Mouse (Mus musculus) T-helper 2 cell (primary cell): ENCODE data around the gene Socs3.

Experiments used
- in situ Hi-C: fragments of 300-600 bp; cut with MboI, MseI; formaldehyde crosslinking; loops from one replicate; pipeline ENCODE4 v1.15.1; 2025; ENCODE audit warnings: high pct_unique_total_duplicates

Gene Socs3

DNA sequence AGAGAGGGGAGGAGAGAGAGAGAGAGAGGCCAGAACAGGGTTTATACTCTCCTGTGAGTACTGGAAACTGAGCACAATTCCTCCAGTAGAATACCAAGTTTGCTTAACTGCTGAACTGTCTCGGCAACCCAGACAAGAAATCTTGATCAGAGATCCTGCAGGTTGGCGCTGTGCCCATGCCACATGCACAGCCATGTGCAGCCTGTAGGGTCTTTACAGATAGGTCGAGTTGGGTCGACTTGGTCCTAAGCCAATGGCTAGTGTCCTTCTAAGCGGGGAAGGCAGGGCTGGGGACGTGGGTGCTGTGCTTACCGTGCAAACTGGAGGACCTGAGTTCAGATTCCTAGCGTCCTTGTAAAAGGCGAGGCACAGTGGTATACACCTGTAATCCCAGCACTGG, 15.0 kb downstream of the Socs3 start:
- in situ Hi-C loops, result no loop called here

DNA sequence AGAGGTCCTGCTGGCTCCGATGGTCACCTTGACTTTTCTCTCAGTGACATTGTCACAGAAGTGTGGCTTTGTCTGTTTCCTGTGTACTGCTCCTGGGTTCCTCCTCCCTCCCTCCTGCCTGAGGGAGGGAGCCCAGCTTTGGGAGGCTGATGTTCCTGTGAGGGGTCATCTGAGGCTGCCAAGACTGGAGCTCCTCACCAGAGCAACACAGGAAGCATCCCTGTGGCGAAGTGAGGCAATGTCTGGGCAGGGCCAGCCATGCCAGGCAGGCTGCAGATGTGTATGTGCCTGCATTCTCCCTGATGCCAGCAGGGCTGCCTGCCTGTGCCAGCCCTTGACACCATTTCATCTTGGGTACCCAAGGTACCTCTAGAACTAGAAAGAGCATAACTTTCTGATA, 15.8 kb downstream of the Socs3 start:
- in situ Hi-C loops, result no loop called here

DNA sequence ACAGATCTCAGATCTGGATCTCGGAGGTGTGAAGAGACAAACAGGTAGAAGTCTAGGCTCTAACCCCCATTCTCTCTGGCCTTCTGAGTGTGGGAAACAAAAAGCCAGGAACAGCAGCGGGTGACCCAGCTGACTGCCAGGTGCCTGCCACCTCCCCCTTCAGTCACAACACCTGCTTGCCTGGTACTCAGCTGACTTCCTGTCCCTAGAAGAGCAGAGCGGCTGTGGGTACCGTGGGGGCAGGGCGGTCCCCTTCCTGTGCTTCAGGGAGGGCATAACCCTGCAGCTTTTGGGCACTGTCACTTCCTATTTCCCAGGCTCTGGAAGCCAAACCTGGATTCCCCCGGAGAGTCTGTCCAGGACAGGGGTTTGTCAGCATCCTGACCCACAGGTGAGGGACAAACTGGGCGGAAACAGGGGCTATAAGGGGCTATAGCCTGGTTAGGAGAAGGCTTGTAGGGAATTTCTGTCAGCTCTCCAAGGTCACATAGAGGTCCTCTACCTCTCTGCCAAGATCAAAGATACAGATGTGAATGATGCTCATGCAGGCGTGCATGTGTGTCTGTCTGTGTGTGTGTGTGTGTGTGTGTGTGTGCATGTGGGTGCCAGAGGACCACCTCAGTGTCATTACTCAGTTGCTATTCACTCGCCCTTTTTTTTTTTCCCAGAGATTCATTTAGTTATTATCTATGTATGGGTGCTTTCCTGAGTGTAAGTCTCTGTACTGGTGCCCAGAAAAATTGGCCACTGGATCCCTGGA, 17.5 kb downstream of the Socs3 start:
- in situ Hi-C loops, result no loop called here

DNA sequence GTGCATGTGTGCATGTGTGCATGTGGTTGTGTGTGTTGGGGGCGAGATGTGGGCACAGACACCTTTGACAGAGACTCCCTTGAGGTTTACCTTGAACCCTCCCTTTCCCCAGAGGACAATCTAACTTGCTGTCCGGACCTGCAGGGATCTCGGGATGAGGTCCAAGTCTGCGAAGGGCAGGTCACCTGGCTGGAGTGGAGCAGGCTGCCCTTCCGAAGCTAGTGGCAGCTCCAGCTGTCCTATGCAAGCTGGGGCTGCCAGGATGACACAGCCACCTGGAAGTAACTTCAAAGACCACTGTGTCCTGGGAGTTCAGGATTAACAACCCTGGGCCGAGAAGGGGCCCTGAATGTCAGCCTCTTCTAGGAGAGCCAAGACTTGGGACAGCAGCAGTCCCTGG, 18.5 kb downstream of the Socs3 start:
- in situ Hi-C loops, result no loop called here

DNA sequence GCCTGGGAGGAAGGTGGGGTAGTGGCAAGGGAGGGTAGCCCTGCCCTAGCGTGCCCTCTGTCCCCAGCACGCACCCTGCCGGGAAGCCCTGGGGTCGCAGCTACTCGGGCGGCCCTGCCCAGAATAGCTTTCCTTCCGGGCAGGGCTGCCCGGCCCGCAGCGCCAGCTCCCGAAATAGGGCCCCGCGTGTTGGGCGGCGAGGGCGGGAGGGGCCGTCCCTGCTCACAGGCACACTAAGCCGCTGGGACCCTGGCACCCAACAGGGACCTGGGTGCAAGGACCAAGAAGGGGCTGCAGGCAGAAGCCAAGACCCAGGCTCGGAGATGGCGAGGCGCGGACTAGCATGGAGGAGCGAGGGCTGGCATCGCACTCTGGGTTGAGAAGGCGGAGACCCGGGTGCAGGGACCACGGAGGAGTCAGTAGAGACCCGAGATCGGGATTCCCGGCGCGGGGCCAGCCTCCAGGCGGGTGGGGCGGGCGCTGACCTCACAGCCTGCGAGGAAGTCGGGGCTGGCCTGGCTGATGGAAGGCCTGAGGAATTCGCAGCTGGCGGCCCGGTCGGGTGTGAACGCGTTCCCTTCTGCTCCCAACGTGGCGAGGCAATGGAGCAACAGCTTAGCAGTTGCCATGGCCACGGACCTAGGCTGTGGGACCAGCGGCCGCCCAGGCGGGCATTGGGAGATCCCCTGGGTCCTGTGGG, 20.3 kb downstream of the Socs3 start:
- in situ Hi-C loops, result no loop called here

DNA sequence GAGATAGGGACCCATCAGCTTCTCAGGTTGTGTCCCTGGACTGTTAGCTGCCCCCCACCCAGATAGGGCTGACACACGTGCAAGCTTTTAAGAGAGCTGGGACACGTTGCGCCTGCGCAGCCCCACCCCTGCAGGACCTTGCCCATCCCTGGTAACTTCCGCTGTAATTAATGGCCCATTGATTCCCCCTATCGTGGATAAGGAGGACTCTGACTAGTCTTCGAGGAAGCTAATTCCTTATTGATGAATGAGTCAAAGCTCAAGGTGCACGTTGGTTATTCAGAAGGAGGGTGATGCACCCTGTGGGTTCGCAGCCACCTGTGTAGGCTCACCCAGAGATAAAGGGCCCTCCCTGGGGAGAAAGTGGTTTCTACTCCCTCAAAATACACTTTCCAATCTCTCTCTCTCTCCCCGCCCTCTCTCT, 22.8 kb downstream of the Socs3 start:
- in situ Hi-C loops, result no loop called here

DNA sequence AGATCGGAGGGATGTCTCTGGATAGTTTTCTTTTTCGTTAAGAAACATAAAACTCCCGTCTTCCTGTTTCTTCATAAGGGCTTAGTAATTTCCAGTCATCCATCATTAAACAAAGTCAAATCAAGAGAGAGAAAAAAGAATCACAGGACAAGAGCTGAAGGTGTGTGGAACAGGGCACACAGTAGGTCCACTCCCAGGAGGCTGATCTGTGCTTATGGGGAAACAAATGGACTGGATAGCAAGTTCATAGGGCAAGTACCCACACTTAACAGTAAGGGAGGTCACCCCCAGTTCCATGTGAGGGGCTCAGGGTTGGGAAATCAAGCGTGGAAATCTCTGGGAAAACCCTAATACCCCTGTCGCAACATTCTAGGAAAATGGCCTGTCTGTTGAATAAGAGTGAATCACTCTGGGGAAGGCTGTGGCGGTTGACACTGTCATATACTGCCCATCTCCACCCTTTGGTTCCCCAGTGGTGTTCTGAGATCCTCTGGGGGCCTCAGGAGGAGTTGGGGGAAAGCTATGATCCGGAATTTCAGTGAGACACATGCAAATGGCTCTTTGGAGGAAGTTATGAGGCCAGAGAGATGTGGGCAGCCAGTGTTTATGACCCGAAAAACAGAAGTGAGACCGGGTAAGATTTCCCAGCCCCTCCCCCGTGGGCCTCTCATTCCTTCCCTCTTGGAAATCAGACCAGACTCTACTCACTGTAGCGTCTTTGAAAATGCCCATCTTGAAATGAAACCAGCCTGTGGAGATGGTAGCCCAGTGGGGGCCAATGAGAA, 23.5 kb downstream of the Socs3 start:
- in situ Hi-C loops, result no loop called here

DNA sequence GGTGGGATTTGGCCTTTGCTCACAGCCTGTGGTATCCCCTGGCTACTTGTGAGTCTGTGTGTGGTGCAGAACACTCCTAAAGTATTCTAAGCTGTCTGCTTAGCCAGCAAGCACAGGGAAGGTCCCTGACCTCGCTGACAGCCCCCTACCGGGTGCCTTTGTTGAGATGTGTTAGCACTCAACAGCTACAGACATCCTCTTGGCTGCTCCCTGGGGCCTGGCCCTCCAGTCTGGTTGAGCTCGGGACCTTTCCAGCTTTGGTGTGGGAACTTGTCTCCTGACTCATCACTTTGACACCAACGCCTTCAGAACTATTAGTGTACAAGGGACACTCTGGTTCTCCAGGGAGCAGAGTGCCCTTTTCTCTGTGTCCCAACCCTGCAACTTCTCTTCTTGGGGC, 28.0 kb downstream of the Socs3 start:
- in situ Hi-C loops, result no loop called here

DNA sequence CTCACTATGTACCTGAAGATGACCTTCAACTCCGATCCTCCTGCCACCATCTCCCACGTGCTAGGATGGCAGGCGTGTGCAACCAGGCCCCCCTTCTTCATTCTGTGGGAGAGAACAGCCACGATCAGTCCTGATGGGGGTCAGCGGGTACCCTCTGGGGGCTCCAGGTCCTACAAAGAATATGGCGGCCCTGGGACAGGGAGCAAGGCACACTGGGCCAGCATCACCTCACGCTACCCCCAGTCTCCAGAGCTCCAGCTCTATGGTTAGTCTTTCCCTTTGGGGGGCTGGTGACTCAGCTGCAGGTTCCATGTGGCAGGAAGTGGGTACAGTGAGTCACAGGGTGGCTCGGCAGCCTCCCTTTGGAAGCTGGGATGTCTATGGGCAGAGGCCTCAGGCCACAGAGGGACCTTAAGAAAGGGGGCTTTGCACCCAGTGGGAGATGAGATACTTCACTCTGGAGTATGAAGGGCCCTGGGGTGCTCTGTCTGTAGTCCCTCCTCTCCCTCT, 28.5 kb downstream of the Socs3 start:
- in situ Hi-C loops, result no loop called here

DNA sequence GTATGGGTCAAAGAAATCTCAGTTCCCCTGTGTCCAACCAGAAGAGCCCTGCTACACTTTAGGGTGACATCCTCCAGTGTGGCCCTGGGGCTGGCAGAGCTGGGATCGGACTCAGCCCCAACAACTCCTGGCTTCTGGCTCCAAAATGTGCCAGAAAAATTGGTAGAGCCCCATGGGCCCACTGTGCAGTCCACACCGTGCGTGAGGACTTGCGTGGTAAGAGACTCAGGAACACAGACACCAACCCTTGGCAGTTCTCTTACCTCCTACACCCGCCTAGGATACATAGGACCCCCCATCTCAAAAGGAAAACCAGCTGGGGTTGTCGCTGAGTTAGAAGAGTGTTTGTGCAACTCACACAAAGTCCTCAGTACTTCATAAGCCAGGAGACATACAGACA, 29.0 kb downstream of the Socs3 start:
- in situ Hi-C loops, result no loop called here

DNA sequence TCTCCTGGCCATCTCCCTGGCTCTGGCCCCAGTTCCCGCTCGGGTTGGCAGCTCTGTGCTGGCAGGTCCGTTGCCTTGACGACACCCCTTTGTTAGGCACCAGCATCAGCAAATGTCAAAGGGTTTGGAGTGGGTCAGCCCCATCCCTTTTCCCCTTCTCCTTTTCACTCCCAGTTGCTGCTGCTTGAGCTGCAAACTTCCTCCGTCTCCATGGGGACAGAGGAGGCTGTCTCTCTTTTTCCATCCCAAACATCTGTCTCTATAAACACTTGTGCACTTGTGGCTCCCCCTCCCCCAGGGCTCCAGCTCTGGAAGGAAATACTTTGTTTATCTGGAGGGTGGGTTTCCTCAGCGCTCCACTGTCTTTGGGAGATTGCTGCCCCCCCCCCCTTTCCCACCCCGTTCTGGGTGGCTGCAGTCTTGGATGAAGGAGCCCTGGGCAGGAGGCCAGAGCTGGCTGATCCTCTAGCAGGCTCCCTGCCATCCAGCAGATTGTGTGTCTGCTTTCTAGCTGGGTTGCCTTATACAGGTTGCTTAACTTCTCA, 30.0 kb downstream of the Socs3 start:
- in situ Hi-C loops, result no loop called here

DNA sequence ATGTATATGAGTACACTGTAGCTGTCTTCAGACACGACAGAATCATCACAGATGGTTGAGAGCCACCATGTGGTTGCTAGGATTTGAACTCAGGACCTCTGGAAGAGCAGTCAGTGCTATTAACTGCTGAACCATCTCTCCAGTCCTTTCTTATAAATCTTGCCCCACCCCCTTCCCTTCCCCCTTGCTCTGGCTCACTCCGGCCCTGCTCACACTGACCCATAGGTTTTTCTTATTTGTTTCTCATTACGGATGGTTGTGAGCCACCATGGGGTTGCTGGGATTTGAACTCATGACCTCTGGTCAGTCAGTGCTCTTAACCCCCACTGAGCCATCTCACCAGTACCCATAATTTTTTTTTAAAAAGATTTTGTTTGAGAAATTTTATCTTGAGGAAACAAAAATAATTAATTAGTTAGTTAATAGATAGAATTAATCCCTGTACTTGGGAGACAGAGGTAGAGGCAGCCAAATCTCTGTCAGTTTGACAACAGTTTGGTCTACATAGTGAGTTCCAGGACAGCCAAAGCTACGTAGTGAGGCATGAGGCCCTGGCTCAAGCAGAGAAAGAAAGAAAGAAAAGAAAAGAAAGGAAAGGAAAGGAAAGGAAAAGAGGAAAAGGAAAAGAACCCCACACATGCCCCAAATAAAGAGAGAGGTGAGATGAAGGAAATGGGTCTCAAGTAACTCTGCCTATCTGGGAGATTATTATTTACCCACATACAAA, 30.7 kb downstream of the Socs3 start:
- in situ Hi-C loops, result no loop called here

DNA sequence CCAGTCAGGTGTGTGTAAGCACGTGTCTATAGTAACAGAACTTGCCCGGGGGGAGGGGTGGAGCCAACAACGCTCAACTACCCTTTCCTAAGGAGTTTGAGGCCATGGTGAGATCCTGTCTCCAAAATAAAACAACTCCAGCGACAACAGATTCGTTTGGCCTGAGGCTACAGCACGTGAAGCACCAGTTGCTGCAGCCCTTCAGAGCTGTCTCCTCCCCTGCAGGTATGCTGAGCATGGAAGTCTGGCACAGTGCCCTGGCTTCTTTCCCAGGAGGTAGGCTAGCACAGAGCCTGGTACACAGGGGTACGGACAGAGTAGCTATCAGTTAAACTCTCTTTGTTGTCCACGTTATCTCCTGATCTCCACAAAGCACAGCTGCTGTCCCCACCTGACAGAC, 33.6 kb downstream of the Socs3 start:
- in situ Hi-C loops, result no loop called here

DNA sequence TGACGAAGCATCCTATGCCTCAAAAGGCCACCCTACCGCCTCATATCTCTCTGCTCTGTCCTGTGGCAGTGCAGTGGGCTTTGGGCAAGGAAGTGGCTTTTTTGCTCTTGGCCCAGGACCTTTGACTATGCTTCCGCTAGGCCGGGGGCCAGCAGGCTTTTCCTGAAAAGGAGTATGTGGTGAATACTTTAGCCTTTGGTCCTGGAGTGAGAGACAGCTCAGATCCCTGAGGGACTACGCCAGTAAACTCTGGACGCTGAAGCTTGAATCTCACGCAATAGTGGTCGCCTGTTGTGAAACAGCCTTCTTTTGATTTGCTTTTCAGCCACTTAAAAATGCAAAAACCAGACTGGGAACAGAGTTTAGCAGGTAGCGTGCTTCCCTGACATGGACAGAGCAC, 34.2 kb downstream of the Socs3 start:
- in situ Hi-C loops, result no loop called here

DNA sequence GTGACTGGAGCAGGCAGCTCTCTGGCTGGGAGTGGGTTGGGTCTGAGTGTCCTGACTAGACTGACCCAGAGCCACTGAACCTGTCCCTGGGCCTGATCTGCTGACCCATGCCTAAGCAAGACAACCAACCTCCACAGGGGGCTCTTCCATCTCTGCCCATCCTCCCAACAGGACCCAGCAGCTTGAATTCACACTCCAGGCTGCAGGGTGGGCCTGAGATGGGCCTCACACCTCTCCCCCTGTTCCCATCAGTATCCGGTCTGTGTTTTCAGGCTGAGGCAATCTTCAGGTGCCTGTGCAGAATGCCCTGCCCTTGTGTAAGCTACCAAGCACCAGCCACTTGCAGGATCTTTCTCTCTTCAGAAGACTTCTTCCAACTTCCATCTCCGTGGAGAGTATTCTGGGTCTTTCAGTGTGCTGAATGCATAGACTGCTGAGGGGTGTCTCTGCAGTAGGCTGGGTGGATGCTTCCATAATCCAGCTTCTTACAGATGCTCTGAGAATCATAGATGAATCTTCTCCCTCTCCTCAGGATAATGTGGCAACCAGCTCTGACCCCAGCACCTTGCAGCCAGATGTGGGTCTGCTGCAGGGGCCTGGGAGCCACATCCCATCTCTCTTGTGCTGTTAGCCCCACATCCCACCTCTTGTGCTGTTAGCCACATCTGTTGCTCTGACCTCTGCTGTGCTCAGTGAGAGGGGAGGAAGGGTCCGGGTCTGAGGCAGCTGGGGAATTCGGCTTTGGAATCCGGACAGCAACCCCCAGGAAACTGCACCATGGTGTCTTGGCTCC, 35.1 kb downstream of the Socs3 start:
- in situ Hi-C loops, result no loop called here

DNA sequence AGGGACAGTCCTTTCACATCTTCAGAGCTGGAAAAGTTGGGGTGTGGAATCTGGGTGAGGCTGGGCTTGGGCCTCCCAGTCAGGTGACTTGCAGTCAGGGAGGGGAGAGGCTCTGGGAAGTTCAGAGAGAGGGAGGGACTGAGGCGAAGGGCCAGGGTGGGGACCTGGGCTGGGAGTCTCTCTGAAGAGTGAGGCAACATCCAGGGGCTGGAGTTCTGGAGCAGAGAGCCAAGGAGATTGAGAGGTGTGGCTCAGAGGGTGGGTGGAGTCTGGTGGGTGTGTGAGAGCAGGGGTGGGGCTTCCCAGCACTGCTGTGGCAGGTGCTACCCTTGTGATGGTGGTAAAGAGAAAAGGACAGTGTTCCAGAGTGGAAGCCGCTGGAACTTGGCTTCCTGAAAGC, 35.7 kb downstream of the Socs3 start:
- in situ Hi-C loops, result no loop called here

DNA sequence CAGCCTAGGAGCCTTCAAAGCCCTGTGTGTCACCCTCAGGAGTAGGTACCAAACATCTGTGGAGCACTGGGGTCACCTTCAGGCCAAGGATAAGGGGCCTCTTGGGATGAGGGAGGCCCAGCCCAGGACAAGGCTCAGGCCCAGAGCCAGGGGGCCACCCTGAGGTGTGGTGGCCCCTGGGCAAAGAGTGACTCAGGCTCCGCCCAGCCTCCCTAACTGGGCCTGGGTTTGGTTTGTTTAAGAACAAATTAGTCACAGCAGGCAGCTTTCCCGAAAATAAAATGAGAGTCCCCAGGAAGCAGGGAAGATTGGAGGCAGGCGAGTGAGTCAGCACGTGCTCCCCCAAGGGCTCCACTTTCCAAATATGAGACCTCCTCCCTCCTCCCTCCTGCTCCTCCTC, 37.7 kb downstream of the Socs3 start:
- in situ Hi-C loops, result no loop called here

DNA sequence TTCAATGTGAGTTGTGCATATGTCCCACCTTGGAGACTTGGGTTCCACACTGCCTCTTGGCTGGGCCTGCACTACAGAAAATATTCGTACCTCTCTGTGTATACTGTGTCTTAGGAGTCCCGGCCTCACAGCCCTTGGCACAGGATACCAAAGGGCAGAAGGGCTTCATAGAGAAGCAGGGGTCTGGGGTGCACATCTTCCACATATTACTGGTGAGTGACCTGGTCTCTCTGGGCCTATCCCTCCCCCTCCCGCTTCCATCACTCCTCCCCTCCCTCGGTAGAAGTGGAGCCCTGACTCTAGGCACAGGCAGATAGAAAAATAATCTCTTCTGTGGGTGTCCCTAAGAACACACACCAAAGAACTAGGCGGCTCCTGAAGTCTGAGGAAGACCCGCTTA, 38.3 kb downstream of the Socs3 start:
- in situ Hi-C loops, result no loop called here

DNA sequence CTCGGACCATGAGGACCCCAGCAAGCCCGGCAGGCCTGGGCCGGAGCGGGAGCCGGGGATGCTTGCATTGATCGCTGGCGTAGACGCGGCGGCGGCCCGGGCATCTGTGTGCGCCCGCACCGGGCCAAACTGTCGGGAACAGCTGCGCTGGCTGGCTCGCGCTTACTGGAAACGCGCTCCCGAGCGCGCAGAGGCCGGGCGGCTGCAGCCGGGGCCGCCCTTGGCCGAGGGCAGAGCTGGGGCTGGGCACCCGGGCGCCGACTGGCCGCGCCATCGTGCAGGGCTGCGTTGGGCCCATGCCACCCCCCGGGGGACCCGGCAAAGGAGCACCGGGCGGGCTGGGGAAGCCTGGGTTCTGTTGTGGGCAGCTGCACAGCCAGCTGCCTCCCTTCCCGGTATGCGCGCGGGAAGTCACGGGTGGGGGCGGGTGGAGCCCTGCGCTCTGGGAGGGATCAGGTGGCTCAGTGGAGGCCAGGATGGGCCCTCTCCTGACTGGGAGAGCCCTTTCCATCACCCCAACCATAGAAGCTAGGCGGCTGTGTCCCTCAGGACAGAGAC, 39.0 kb downstream of the Socs3 start:
- in situ Hi-C loops, result no loop called here

DNA sequence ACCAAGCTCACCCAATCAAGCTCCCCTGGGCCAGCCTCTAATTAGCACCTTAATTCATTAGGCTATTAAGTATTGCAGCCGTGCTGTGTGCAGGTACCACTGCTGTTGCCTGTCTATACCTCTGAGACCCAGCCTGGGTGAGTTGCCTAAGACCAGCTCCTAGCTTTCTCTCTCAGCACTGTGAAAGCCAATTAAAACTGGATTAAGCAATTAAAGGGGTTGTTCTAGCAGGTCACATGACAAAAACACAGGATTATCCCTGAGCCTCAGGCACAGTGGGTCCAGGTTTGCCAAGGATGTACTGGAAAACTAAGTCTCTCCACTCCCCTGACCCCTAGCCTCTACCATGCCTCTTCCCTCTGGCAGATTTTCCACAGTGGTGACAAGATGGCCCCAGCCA, 44.3 kb downstream of the Socs3 start:
- in situ Hi-C loops, result no loop called here
